Mouse (Mus musculus): ENCODE results near the gene Pitpnm2.

Pitpnm2 gene

DNA sequence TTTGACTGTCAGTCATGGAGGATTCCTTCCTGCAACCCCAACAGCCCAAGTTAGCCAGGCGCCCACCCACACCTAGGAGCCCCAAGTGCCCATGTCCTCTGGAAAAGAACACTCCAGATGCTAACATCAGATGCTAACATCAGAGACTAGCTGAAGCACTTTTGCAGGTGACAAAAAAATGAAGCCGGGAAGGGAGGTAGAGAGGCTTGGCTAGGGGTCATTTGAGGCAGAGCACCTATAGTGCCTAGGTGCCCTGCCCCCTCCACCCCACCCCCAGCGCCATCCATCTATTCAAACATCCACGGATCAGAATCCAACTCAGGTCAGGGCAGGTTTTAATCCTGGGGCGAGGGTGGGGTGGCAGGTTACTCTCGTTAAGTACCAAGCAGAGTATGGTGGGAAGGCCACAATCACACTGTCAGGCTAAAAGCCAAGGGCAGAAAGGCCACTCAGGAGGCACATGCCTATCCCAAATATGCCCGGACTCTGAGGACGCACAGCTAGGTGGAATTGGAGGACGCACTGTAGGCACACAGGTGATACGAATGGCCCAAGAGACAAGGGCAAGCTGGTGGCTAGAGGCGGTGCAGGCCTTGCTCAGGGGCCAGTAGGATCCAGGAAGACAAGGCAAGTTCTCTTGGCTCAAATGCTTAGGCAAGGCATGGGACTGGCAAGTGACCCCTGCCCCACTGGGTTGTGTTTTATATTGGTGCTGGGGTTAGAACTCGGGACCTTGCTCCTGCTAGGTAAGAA is 155.5 kb downstream of the Pitpnm2 start:
- no peak for DNase-seq (ENCODE audit: low spot score in 2 of 2)

GRCm38 (mm10) chr5:124093120-124093794 is 156.3 kb downstream of the Pitpnm2 start:
- no peak for DNase-seq (ENCODE audit: low spot score in 2 of 2)

- DNase-seq (ENCODE audit: low spot score in 2 of 2), result peak in 1 of 2 experiments; percentile 42
Measured at GRCm38 (mm10) chr5:124091951-124092406, 157.6 kb downstream of the Pitpnm2 start.

- no peak for DNase-seq (ENCODE audit: low spot score in 2 of 2)
Measured at GRCm38 (mm10) chr5:124089868-124090267, 159.7 kb downstream of the Pitpnm2 start.

DNA sequence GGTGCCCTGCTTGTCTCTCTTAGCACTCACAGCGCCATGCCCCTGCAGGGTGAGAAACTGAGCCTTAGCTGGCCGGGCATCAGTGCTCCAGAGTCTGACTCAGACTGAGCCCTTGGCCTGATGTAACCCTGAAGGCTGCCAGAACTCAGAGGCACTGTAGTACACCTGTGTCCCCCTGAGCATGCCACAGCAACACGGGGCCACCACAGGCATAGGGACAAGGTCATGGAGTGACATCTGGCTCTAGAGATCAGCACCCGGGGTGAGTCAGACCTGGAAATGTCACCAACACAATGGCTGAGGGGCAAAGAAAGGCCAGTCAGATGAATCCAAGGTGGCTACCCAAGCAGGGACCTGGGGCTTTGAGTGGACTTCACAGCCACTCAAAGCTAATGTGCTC is 162.7 kb downstream of the Pitpnm2 start:
- DNase-seq (ENCODE audit: low spot score in 2 of 2), result no peak

DNA sequence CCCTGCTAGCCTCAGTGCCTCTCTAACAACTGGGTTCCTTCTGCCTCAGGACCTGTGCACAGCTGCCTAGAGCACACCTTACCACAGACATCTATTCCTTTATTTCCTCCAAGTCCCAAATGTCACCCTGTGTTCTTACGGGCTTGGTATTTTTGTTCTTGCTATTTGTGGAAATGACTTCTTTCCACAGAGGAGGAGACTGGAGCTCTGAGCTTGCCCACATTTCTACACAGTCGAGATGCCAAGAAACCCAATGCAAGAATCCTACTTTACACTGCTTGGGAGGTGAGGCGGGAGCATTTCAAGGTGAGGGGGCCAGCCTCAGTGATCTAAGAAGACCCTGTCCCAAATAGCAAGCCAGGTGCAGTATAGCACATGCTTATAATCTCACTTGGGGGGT is 164.0 kb downstream of the Pitpnm2 start:
- DNase-seq (ENCODE audit: low spot score in 2 of 2), result no peak

DNA sequence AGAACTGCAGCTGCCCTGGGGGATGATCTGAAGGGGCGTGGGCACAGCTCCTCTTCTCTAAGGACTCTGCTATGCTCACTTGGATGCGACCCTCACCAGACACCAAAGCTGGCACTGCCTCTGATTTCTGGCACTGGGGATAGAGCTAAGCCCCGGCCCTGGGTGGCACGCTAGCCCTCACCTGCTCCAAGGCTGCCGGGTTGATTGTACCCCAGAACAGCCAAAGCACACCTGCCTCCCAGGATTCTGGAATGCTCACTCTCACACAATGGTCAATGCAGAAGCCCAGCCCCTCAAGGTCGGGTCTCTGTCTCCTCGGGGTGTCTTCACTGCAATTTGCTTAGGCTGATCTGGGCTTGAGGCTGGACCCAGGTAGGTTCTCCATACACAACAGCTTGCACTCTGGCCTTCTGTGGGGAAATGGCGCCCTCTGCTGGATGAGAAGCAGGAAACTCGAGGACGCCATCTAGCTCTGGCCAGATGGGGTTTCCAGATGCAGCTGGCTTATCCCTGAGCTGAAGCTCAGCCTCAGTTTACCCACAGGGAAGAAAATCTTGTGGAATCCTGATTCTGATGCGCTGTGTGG is 164.9 kb downstream of the Pitpnm2 start:
- peak; percentile 68 to 87 for DNase-seq (ENCODE audit: low spot score in 2 of 2)

DNA sequence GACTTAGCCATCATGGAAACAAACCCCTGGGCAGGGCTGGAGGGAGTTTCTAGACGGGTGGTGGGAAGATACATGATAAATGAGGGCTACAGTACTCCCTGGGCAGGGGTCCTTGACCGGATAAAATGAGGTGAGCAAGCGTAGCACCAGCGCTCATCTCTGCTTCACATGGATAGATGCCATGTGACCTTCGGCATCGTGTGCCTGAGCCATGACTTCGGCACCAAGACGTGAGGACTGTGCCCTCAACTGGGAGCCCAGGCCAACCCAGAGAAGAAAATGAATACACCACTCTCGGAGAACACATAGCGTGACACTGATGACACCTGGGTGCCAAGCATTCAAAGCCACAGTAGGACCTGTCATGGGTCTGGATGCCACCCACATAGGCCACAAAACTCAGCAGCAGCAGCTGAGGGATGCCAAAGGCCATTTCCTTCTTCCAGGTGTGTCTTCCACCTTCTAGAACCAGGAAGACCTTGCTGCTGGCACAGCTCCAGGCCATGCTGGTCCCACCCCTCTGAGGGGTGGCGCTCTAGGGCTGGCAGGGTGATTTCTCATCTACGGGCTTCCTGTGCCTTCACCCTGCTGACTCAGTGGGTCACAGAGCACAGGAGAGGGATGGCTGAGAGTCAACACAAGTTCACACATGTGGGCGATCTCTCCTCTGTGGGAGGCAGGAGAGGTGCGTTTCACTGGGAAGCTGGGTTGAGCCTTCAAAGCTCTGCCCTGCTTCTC is 165.5 kb downstream of the Pitpnm2 start:
- no peak for DNase-seq (ENCODE audit: low spot score in 2 of 2)

- no peak for DNase-seq (ENCODE audit: low spot score in 2 of 2)
Measured at GRCm38 (mm10) chr5:124082941-124083688, 166.4 kb downstream of the Pitpnm2 start.

DNA sequence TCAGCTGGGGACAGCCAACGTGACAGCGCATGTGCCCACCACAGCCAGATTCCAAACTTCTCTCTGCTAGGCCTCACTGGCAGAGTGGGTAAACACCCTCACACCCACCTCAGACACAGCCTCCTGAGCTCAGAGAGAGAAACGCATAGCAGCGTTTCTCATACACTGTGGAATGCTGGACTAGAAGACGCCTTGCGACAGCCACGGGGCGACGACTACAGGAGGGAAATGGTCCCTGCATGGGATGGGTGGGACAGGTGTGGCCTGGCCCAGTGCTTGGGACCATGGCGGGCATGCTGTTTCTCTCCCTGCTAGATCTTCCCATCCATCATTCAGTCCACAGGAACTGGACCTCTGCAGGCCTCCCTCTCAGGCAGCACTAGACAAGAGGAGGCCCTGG is 167.1 kb downstream of the Pitpnm2 start:
- no peak for DNase-seq (ENCODE audit: low spot score in 2 of 2)

GRCm38 (mm10) chr5:124079880-124080279 is 169.7 kb downstream of the Pitpnm2 start:
- no peak for DNase-seq (ENCODE audit: low spot score in 2 of 2)

GRCm38 (mm10) chr5:124078794-124079416 is 170.7 kb downstream of the Pitpnm2 start:
- no peak for DNase-seq (ENCODE audit: low spot score in 2 of 2)

DNA sequence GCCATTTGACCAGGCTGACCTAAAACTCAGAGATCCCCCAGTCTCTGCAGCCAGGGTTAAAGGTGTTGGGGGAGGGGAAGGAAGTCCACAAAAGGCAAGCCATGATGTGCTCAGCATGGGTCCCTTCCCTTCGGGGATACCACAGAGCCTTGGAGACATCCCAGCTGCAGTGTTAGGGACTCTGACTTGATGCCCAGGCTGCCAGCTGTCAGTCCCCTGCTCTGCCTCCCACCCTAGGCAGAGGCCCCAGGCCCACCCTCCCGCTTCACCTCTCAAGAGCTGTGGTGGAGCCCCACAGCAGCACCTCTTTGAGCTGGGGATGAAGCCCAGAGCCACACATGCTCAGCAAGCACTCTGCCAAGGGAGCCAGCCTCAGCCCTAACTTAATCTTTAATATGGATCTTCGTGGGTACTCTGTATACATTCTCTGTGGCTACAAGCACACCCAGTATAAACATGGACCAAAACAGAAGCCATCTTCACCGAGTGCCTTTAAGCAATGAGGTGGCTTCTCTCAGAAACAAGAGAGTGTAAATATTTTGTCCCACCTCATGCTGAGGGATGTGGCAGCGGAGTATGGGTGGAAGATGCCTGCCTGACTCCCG is 171.6 kb downstream of the Pitpnm2 start:
- DNase-seq (ENCODE audit: low spot score in 2 of 2), result no peak

GRCm38 (mm10) chr5:124077241-124077640 is 172.3 kb downstream of the Pitpnm2 start:
- no peak for DNase-seq (ENCODE audit: low spot score in 2 of 2)

GRCm38 (mm10) chr5:124076559-124076958 is 173.0 kb downstream of the Pitpnm2 start:
- DNase-seq (ENCODE audit: low spot score in 2 of 2), result no peak

GRCm38 (mm10) chr5:124075716-124076115 is 173.8 kb downstream of the Pitpnm2 start:
- DNase-seq (ENCODE audit: low spot score in 2 of 2), result no peak

DNA sequence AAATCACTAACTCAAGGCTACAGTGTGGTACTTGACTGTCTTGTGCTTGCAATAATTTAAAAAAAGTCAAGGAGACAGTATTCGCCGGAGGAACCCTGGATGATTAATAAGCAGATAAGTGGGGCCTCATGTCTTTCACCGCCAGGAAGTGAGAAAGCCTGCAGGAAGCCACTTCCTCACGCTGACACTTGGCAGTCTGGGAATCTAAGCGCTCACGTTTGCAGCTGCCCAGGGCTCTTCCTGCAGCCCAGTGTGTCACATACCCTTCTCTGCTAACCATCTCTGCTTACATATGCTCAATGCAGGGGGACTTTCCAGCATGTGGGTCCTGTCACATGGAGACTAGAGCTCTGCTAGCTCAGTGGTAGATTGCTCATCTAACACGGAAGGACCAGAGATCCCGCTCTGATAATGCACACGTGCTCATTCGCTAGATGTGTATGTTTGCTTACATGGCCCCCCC is 174.7 kb downstream of the Pitpnm2 start:
- DNase-seq (ENCODE audit: low spot score in 2 of 2), result no peak

DNA sequence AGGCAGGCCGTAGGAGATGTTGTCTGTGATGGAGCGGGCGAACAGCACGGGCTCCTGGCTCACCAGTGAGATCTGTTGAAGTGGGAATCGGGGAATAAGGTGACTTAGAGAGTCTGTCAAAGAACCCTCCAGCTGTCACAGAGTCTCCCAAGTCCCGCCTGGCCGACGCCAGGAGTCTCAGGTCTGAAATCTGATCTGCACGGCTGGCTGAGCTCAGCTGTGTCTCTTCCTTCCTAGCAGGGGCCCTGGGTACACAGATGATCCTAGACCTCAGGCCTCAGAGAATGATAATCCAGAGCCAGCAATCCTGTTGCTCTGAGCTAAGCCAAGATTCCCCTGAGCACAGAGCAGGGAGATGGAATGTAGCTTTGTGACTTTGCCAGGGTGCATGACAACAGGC is 175.9 kb downstream of the Pitpnm2 start:
- DNase-seq (ENCODE audit: low spot score in 2 of 2), result no peak

DNA sequence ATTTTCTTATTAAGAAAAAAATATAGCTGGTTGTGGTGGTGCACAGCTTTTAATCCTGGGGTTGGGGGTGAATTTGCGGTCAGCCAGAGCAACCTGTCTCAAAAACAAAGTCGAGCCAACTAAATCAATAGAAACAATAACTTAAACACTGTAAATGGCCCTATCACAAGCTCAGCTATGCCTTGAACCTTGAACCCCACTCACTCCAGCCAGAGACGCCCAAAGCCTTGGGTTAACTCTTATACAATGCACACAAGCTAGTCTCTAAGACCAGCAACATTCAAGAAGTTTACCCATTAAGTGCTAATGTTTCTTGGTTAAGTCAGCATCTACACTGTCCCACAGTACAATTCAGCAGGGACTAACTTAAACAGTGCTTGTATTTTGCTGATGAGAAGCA is 179.9 kb downstream of the Pitpnm2 start:
- no peak for DNase-seq (ENCODE audit: low spot score in 2 of 2)

All from spleen, postnatal 14 days (tissue).